ENCODE assay signal across 12 mouse cellular contexts in genomic region chr13:37959239-37959907, GRCm38 (mm10). TPM values are rescaled to one million over a fixed set of nuclear protein-coding genes. Genes with fewer than 3 reads are reported as not detected.
DNase-seq lines count a peak whose midpoint lies in the region; ATAC-seq and TF ChIP-seq lines count a peak whose summit lies in the region.
"Had no signal": no experiment of that assay in that cellular context is flagged by ENCODE, and none has a peak within 500 bp of the region (broad histone marks: within the 10 kb centered on the region; RNA-seq: fewer than 3 reads in every experiment).

No protein-coding gene starts in this region.

- ATAC-seq in heart, embryonic 16.5 days (replicated peaks; ENCODE audit: extremely low read depth, insufficient read depth, low FRiP score), result no peak
- no peak for ATAC-seq in hindbrain, embryonic 14.5 days (ENCODE audit: low FRiP score)
- ATAC-seq: lung, postnatal 0 days had no signal

- no peaks in the 10 kb centered on the region for H3K9me3 ChIP-seq in heart, embryonic 16.5 days (replicated peaks; ENCODE audit: control insufficient read depth, low read length)
- no peaks in the 10 kb centered on the region for H3K9me3 ChIP-seq in hindbrain, embryonic 14.5 days (ENCODE audit: control insufficient read depth, low read length)

- H3K4me2 ChIP-seq in heart, embryonic 16.5 days (ENCODE audit: low read depth, low read length), result no peak overlapping the region
- H3K4me2 ChIP-seq in hindbrain, embryonic 14.5 days (replicated peaks), result no peak overlapping the region

- no peak overlapping the region for H3K4me3 ChIP-seq in kidney, adult 2 months (ENCODE audit: insufficient read depth, low read depth, low read length)
- no peak overlapping the region for H3K4me3 ChIP-seq in heart, embryonic 16.5 days (ENCODE audit: low read length)
- no peak overlapping the region for H3K4me3 ChIP-seq in hindbrain, embryonic 14.5 days (replicated peaks; ENCODE audit: low read length)

- 69% methylated on average over 15 of the region's 15 CpGs for WGBS in kidney, adult 2 months
- 70% methylated on average over 15 of the region's 15 CpGs for WGBS in heart, embryonic 16.5 days
- 83% methylated on average over 15 of the region's 15 CpGs for WGBS in hindbrain, embryonic 14.5 days

- H3K27ac ChIP-seq in kidney, adult 2 months (ENCODE audit: insufficient read depth, low read depth, low read length), result no peak overlapping the region
- H3K27ac ChIP-seq in heart, embryonic 16.5 days (ENCODE audit: low read length), result peak overlapping the region; percentile 39; the same call in 1 of the 2 replicates
- H3K27ac ChIP-seq in hindbrain, embryonic 14.5 days, result no peak overlapping the region

- TF ChIP-seq POLR2A in kidney, adult 2 months (IDR thresholded peaks at IDR 0.05; ENCODE audit: low read depth, low read length), result no peak

- no peaks in the 10 kb centered on the region for H3K36me3 ChIP-seq in kidney, adult 2 months (ENCODE audit: control insufficient read depth, insufficient read depth, low read length)
- H3K36me3 ChIP-seq in heart, embryonic 16.5 days (ENCODE audit: control insufficient read depth, insufficient read depth), result no peaks in the 10 kb centered on the region
- no peaks in the 10 kb centered on the region for H3K36me3 ChIP-seq in hindbrain, embryonic 14.5 days (replicated peaks; ENCODE audit: control insufficient read depth, insufficient read depth)

- no peaks in the 10 kb centered on the region for H3K4me1 ChIP-seq in kidney, adult 2 months (ENCODE audit: control insufficient read depth, insufficient read depth, low read length)
- peaks cover 9% of the 10 kb centered on the region for H3K4me1 ChIP-seq in heart, embryonic 16.5 days (ENCODE audit: control insufficient read depth, insufficient read depth, low read length)
- no peaks in the 10 kb centered on the region for H3K4me1 ChIP-seq in hindbrain, embryonic 14.5 days (replicated peaks; ENCODE audit: control insufficient read depth, insufficient read depth, low read length)

- TF ChIP-seq CTCF in kidney, adult 2 months (conservative IDR thresholded peaks at IDR 0.05; ENCODE audit: insufficient read depth, insufficient read length, low read depth, low read length), result no peak

- peak; percentile 52 for DNase-seq in kidney, adult 2 months
- DNase-seq in kidney, adult 18-20 months, result no peak
- DNase-seq in MEL-GATA-1-ER (ENCODE audit: extremely low read depth, low read depth), result peak; percentile 86
- DNase-seq in monocyte, adult 2 months (ENCODE audit: low read depth in 1 of 2, low spot score in 2 of 2), result peak; percentile 44 to 49
- no peak for DNase-seq in hindbrain, embryonic 14.5 days (ENCODE audit: low spot score)
- no peak for DNase-seq in urinary bladder, postnatal 14 days (ENCODE audit: low spot score)
- DNase-seq: adrenal gland, postnatal 10 days; cerebellum, postnatal 10 days; right cerebral cortex, postnatal 25 days; thymus, adult 2 months had no signal

- H3K27me3 ChIP-seq in kidney, adult 2 months (replicated peaks; ENCODE audit: control insufficient read depth, insufficient read depth, low read length), result no peaks in the 10 kb centered on the region
- no peaks in the 10 kb centered on the region for H3K27me3 ChIP-seq in heart, embryonic 16.5 days (ENCODE audit: control insufficient read depth, insufficient read depth, low read length)
- H3K27me3 ChIP-seq in hindbrain, embryonic 14.5 days (ENCODE audit: control insufficient read depth, insufficient read depth, low read length), result no peaks in the 10 kb centered on the region

- no peak overlapping the region for H3K9ac ChIP-seq in heart, embryonic 16.5 days (ENCODE audit: low read length)
- no peak overlapping the region for H3K9ac ChIP-seq in hindbrain, embryonic 14.5 days

RNA-seq across cellular contexts. Expression of gene Ssr1, which starts 34.6 kb away (rescaled TPM):
- polyA plus RNA-seq in kidney, adult 2 months (2012; rRNA removed), result 6.9 and 10.5 TPM in 2 replicates
- 80.0 and 81.2 TPM in 2 replicates for polyA plus RNA-seq in heart, embryonic 16.5 days (2015; fragmentation: Nextera tagmentation; extraction: Ambion mirVana)
- polyA plus RNA-seq in hindbrain, embryonic 14.5 days (2014; fragmentation: Nextera tagmentation; extraction: Ambion mirVana), result 67.8 and 74.8 TPM in 2 replicates

Comparison
In these comparisons a context has a peak if more than half of its experiments do, and no peak if none do; other contexts are left out.
1. DNase-seq: peak in kidney, adult 2 months (single experiment), MEL-GATA-1-ER (single experiment) and monocyte, adult 2 months (2 of 2); none in kidney, adult 18-20 months (single experiment), hindbrain, embryonic 14.5 days (single experiment) and urinary bladder, postnatal 14 days (single experiment).